Mouse (Mus musculus) spleen, adult 2 months (tissue): ENCODE measurements around the gene Abcc6.

ENCODE experiments used
- CTCF ChIP-seq: fragments of 200-500 bp; IDR thresholded peaks from 2 replicates; pipeline ENCODE4 v1.5.1; 2011; ENCODE audit warnings: mild to moderate bottlenecking, inconsistent platforms; ENCODE audit not compliant: insufficient read depth, insufficient read length, insufficient replicate concordance; ENCODE audit errors: extremely low read depth
- POLR2A ChIP-seq: fragments of 200-500 bp; IDR thresholded peaks from 2 replicates; pipeline ENCODE4 v1.6.1; 2011; ENCODE audit warnings: low read depth, low read length, inconsistent platforms

GRCm38 (mm10) chr7:45929688-45930087, 100.4 kb downstream of the Abcc6 start:
- no peak for TF ChIP-seq CTCF
- no peak for TF ChIP-seq POLR2A
